Mouse (Mus musculus) B cell, adult 67 days (primary cell): ENCODE measurements around the gene Hddc3. TPM values are rescaled to one million over a fixed set of nuclear protein-coding genes. Genes with fewer than 3 reads are reported as not detected.

Source experiments
- total RNA-seq, 2 experiments: library from RNA; stranded (reverse); gene quantifications; 4 replicates each; pipeline ENCODE4 v1.2.4; 2023

Gene Hddc3
- total RNA-seq = 10 to 100 TPM; 10.4 to 31.2 TPM

GRCm38 (mm10) chr7:80342858-80343257 is at the start of gene Hddc3:
Hddc3 (plus strand) TSS chr7:80343104.

GRCm38 (mm10) chr7:80294062-80294763 is 48.7 kb upstream of the Hddc3 start, which contains the start of gene Prc1:
Prc1 (plus strand) TSS chr7:80294450.

GRCm38 (mm10) chr7:80324043-80324815 is 18.7 kb upstream of the Hddc3 start, which contains the start of gene Rccd1:
Rccd1 (minus strand) TSS chr7:80324454.

GRCm38 (mm10) chr7:80340793-80341192 is 2.1 kb upstream of the Hddc3 start, which contains the start of gene Unc45a:
Unc45a (minus strand) TSS chr7:80341005.

GRCm38 (mm10) chr7:80371041-80371751 is 28.3 kb downstream of the Hddc3 start, which contains the start of gene Man2a2:
Man2a2 (minus strand) TSS chr7:80371375.

GRCm38 (mm10) chr7:80387633-80388543 is 45.0 kb downstream of the Hddc3 start, which contains the start of gene Fes:
Fes (minus strand) TSS chr7:80387946.

Other genes with a start within 250 kb of the Hddc3 start
- gene Idh2, start 227.7 kb upstream of the Hddc3 start, total RNA-seq = 10 to 100 TPM; 32.8 to 34.5 TPM
- 100 to 1,000 TPM; 172 to 180 TPM for gene Sema4b, start 156.3 kb upstream of the Hddc3 start, total RNA-seq
- 100 to 1,000 TPM; 103 to 112 TPM for gene Cib1, start 110.3 kb upstream of the Hddc3 start, total RNA-seq
- 10 to 100 TPM in 1 of 2 experiments, 1 to 10 TPM in 1; 6.9 to 11.5 TPM for gene Gdpgp1, start 110.2 kb upstream of the Hddc3 start, total RNA-seq
- 1 to 10 TPM; 1.9 to 2.0 TPM for gene Ttll13, start 96.7 kb upstream of the Hddc3 start, total RNA-seq
- gene Ngrn, start 81.9 kb upstream of the Hddc3 start, total RNA-seq = 10 to 100 TPM; 19.2 to 23.1 TPM
- gene Vps33b, start 73.5 kb upstream of the Hddc3 start, total RNA-seq = 10 to 100 TPM; 35.4 to 36.0 TPM
- 1 to 10 TPM; 6.4 to 6.6 TPM for gene Prc1, start 48.7 kb upstream of the Hddc3 start, total RNA-seq
- gene Rccd1, start 18.6 kb upstream of the Hddc3 start, total RNA-seq = 10 to 100 TPM; 32.9 to 35.2 TPM
- 10 to 100 TPM; 78.5 to 99.3 TPM for gene Unc45a, start 2.1 kb upstream of the Hddc3 start, total RNA-seq
- gene Man2a2, start 28.3 kb downstream of the Hddc3 start, total RNA-seq = 100 to 1,000 TPM; 105 to 122 TPM
- 10 to 100 TPM; 30.1 to 41.4 TPM for gene Fes, start 44.8 kb downstream of the Hddc3 start, total RNA-seq
- 10 to 100 TPM; 59.5 to 68.3 TPM for gene Furin, start 62.3 kb downstream of the Hddc3 start, total RNA-seq
- 10 to 100 TPM; 12.5 to 18.9 TPM for gene Blm, start 192.0 kb downstream of the Hddc3 start, total RNA-seq